Mouse (Mus musculus) adrenal gland, adult 2 months (tissue): ENCODE measurements around the gene Clpp. TPM values are rescaled to one million over a fixed set of nuclear protein-coding genes. Genes with fewer than 3 reads are reported as not detected.
A peak's percentile ranks its signal among the peaks of the same experiment; 100 is the strongest.

Experiments
- DNase-seq: peaks from one replicate; pipeline ENCODE4 v3.0.0; 2021
- polyA plus RNA-seq: library from polyadenylated mRNA; depleted of rRNA; stranded (reverse); fragments of >200 nt; gene quantifications from 2 replicates; pipeline ENCODE4 v1.2.3, GENCODE M21; 2012; rRNA removed
- total RNA-seq, 2 experiments: library from RNA; stranded (reverse); gene quantifications; 2 replicates each; pipeline ENCODE4 v1.2.3; 2021

The Clpp gene
- total and polyA plus RNA-seq, 3 experiments: 118 to 378 (median 140) TPM

GRCm38 (mm10) chr17:57030931-57031660, 41.0 kb downstream of the Clpp start, which contains the start of gene Khsrp:
TSS of gene Khsrp (minus strand) at chr17:57031522.
- DNase-seq: peak; percentile 54

GRCm38 (mm10) chr17:57031661-57032420, 41.7 kb downstream of the Clpp start:
- peak; percentile 99 for DNase-seq

GRCm38 (mm10) chr17:57032854-57033253, 42.7 kb downstream of the Clpp start:
- no peak for DNase-seq

- no peak for DNase-seq
These were observed 48.9 kb downstream of the Clpp start for GRCm38 (mm10) chr17:57038978-57039377.

- DNase-seq: no peak
These were observed 51.4 kb downstream of the Clpp start, which contains the start of gene Slc25a41 for GRCm38 (mm10) chr17:57041554-57041953. TSS of gene Slc25a41 (minus strand) at chr17:57041654.

Other genes starting within 250 kb of the Clpp start
- gene Nrtn, start 232.8 kb upstream of the Clpp start, total RNA-seq: 1 to 10 TPM; 3.2 to 3.9 TPM
- 53.9 and 64.0 TPM in 2 replicates for gene Nrtn, start 232.8 kb upstream of the Clpp start, polyA plus RNA-seq
- 10 to 100 TPM; 30.0 to 36.2 TPM for gene Dus3l, start 225.5 kb upstream of the Clpp start, total RNA-seq
- gene Dus3l, start 225.5 kb upstream of the Clpp start, polyA plus RNA-seq: 104 and 121 TPM in 2 replicates
- under 1 TPM; 0.43 to 0.73 TPM for gene Prr22, start 220.1 kb upstream of the Clpp start, total RNA-seq
- 4.7 and 5.6 TPM in 2 replicates for gene Prr22, start 220.1 kb upstream of the Clpp start, polyA plus RNA-seq
- 1 to 10 TPM; 5.7 to 7.8 TPM for gene Rfx2, start 159.3 kb upstream of the Clpp start, total RNA-seq
- gene Rfx2, start 159.3 kb upstream of the Clpp start, polyA plus RNA-seq: 12.3 and 13.4 TPM in 2 replicates
- under 1 TPM; 0.20 to 0.59 TPM for gene Acsbg2, start 115.9 kb upstream of the Clpp start, total RNA-seq
- 0.09 and 0.11 TPM in 2 replicates for gene Acsbg2, start 115.9 kb upstream of the Clpp start, polyA plus RNA-seq
- 1 to 10 TPM; 2.7 to 5.1 TPM for gene 1700061G19Rik, start 114.8 kb upstream of the Clpp start, total RNA-seq
- 0.07 and 0.13 TPM in 2 replicates for gene 1700061G19Rik, start 114.8 kb upstream of the Clpp start, polyA plus RNA-seq
- 10 to 100 TPM; 32.9 to 46.8 TPM for gene Mllt1, start 54.9 kb upstream of the Clpp start, total RNA-seq
- gene Mllt1, start 54.9 kb upstream of the Clpp start, polyA plus RNA-seq: 54.8 and 55.0 TPM in 2 replicates
- under 1 TPM in 1 of 2 experiments, not detected in 1; 0.23 TPM for gene Acer1, start 8.2 kb upstream of the Clpp start, total RNA-seq
- 0.42 and 0.51 TPM in 2 replicates for gene Acer1, start 8.2 kb upstream of the Clpp start, polyA plus RNA-seq
- gene Alkbh7, start 7.0 kb downstream of the Clpp start, total RNA-seq: 10 to 100 TPM; 58.3 to 81.0 TPM
- 182 and 186 TPM in 2 replicates for gene Alkbh7, start 7.0 kb downstream of the Clpp start, polyA plus RNA-seq
- gene Pspn, start 9.7 kb downstream of the Clpp start, total RNA-seq: not detected
- gene Pspn, start 9.7 kb downstream of the Clpp start, polyA plus RNA-seq: 1.9 TPM in 2 replicates
- 10 to 100 TPM; 55.8 to 57.3 TPM for gene Gtf2f1, start 21.0 kb downstream of the Clpp start, total RNA-seq
- 23.8 and 28.5 TPM in 2 replicates for gene Gtf2f1, start 21.0 kb downstream of the Clpp start, polyA plus RNA-seq
- not detected for gene Gm17949, start 21.2 kb downstream of the Clpp start, total RNA-seq
- gene Gm17949, start 21.2 kb downstream of the Clpp start, polyA plus RNA-seq: not detected in 2 replicates
- 10 to 100 TPM; 76.9 to 88.8 TPM for gene Khsrp, start 41.2 kb downstream of the Clpp start, total RNA-seq
- 145 and 160 TPM in 2 replicates for gene Khsrp, start 41.2 kb downstream of the Clpp start, polyA plus RNA-seq
- gene Slc25a41, start 51.3 kb downstream of the Clpp start, total RNA-seq: not detected
- gene Slc25a41, start 51.3 kb downstream of the Clpp start, polyA plus RNA-seq: 0.18 TPM in 1 of 2 replicates, not detected in the other
- 1 to 10 TPM in 1 of 2 experiments, under 1 TPM in 1; 0.63 to 1.8 TPM for gene Crb3, start 68.8 kb downstream of the Clpp start, total RNA-seq
- 1.1 and 1.5 TPM in 2 replicates for gene Crb3, start 68.8 kb downstream of the Clpp start, polyA plus RNA-seq
- 10 to 100 TPM; 75.8 to 87.5 TPM for gene Slc25a23, start 69.6 kb downstream of the Clpp start, total RNA-seq
- 72.0 and 94.5 TPM in 2 replicates for gene Slc25a23, start 69.6 kb downstream of the Clpp start, polyA plus RNA-seq
- gene Dennd1c, start 88.2 kb downstream of the Clpp start, total RNA-seq: 1 to 10 TPM; 1.8 TPM
- gene Dennd1c, start 88.2 kb downstream of the Clpp start, polyA plus RNA-seq: 2.8 and 3.3 TPM in 2 replicates
- 1 to 10 TPM; 5.7 to 7.7 TPM for gene Tubb4a, start 97.5 kb downstream of the Clpp start, total RNA-seq
- 3.1 and 3.8 TPM in 2 replicates for gene Tubb4a, start 97.5 kb downstream of the Clpp start, polyA plus RNA-seq
- gene Tnfsf9, start 115.0 kb downstream of the Clpp start, total RNA-seq: under 1 TPM; 0.45 to 0.72 TPM
- gene Tnfsf9, start 115.0 kb downstream of the Clpp start, polyA plus RNA-seq: 1.2 and 1.8 TPM in 2 replicates
- not detected for gene Cd70, start 159.5 kb downstream of the Clpp start, total RNA-seq
- not detected in 2 replicates for gene Cd70, start 159.5 kb downstream of the Clpp start, polyA plus RNA-seq
- gene Tnfsf14, start 203.9 kb downstream of the Clpp start, total RNA-seq: under 1 TPM in 1 of 2 experiments, not detected in 1; 0.21 TPM
- gene Tnfsf14, start 203.9 kb downstream of the Clpp start, polyA plus RNA-seq: 0.26 and 0.44 TPM in 2 replicates
- 1,000 to 10,000 TPM in 1 of 2 experiments, 100 to 1,000 TPM in 1; 382 to 3,178 TPM for gene C3, start 237.8 kb downstream of the Clpp start, total RNA-seq
- 222 and 767 TPM in 2 replicates for gene C3, start 237.8 kb downstream of the Clpp start, polyA plus RNA-seq